Mouse (Mus musculus) forebrain, embryonic 10.5 days (tissue): ENCODE data around the gene Rab8b. TPM values are rescaled to one million over a fixed set of nuclear protein-coding genes. Genes with fewer than 3 reads are reported as not detected.

Experiments
- DNase-seq: peaks from one replicate; pipeline ENCODE4 v3.0.0-alpha.2; 2017; ENCODE audit warnings: low spot score; ENCODE audit errors: extremely low spot score
- H3K27ac ChIP-seq: fragments of 300-500 bp; sonication (generic); 2 replicates; pipeline ENCODE4 v1.5.1; 2016; ENCODE audit warnings: mild to moderate bottlenecking
- H3K27me3 ChIP-seq: fragments of 300-500 bp; sonication (generic); 2 replicates; pipeline ENCODE4 v1.6.1; 2016; ENCODE audit warnings: mild to moderate bottlenecking; ENCODE audit not compliant: poor library complexity, severe bottlenecking
- H3K36me3 ChIP-seq: fragments of 300-500 bp; sonication (generic); replicated peaks from 2 replicates; pipeline ENCODE4 v1.6.1; 2016; ENCODE audit warnings: mild to moderate bottlenecking, moderate library complexity
- H3K4me1 ChIP-seq: fragments of 300-500 bp; sonication (generic); 2 replicates; pipeline ENCODE4 v1.6.1; 2016
- H3K4me3 ChIP-seq: fragments of 300-500 bp; sonication (generic); 2 replicates; pipeline ENCODE4 v1.5.1; 2016; ENCODE audit warnings: mild to moderate bottlenecking, moderate library complexity
- H3K9me3 ChIP-seq: fragments of 300-500 bp; sonication (generic); 2 replicates; pipeline ENCODE4 v1.6.1; 2016; ENCODE audit warnings: mild to moderate bottlenecking, moderate library complexity
- WGBS: fragments of 180-500 bp; shearing (Covaris S2); methylation state at CpG from one replicate; pipeline ENCODE4 v1.1.7; 2016; 5-methylcytosine and 5-hydroxymethylcytosine counted together
- polyA plus RNA-seq: library from polyadenylated mRNA; unstranded; fragments of >200 nt; fragmentation: Nextera tagmentation; extraction: Ambion mirVana; gene quantifications from 2 replicates; pipeline ENCODE4 v1.2.1, GENCODE M21; 2016

Rab8b gene
- polyA plus RNA-seq, 1 experiment from 2014 or later: 34.0 TPM

DNA sequence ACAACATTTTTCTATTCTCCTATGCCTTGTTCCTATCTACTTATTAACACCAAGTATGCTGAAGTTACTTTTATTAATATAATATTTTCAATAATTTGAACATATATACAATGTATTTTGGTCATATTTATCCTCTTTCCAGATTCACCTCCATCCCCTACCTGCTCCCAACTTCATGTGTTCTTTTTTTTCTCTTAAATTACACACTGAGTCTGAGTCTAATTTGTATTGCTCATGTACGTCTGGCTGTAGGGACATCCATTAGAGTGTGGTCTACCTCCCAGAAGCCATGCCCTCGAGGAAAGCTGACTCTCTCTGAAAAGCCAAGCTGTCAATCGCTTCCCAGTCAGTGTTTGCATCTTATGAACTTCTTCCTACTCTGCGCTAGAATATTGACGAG, 122.7 kb downstream of the Rab8b start, which contains the start of gene Gm10647:
Gene Gm10647, plus strand, starts transcription at position 301 of the 400 bp plus-strand sequence.
- WGBS: 79% methylated on average over 5 of the region's 5 CpGs
- Histone ChIP-seq H3K36me3 (no peaks in the 10 kb centered on the region), H3K27me3 (peaks cover 21% of the 10 kb centered on the region), H3K27ac (peak within 1 kb of the TSS; percentile 89), H3K4me1 (peaks cover 22% of the 10 kb centered on the region), H3K9me3 (no peaks in the 10 kb centered on the region), H3K4me3 (peak within 1 kb of the TSS; percentile 67)
- no peak for DNase-seq

DNA sequence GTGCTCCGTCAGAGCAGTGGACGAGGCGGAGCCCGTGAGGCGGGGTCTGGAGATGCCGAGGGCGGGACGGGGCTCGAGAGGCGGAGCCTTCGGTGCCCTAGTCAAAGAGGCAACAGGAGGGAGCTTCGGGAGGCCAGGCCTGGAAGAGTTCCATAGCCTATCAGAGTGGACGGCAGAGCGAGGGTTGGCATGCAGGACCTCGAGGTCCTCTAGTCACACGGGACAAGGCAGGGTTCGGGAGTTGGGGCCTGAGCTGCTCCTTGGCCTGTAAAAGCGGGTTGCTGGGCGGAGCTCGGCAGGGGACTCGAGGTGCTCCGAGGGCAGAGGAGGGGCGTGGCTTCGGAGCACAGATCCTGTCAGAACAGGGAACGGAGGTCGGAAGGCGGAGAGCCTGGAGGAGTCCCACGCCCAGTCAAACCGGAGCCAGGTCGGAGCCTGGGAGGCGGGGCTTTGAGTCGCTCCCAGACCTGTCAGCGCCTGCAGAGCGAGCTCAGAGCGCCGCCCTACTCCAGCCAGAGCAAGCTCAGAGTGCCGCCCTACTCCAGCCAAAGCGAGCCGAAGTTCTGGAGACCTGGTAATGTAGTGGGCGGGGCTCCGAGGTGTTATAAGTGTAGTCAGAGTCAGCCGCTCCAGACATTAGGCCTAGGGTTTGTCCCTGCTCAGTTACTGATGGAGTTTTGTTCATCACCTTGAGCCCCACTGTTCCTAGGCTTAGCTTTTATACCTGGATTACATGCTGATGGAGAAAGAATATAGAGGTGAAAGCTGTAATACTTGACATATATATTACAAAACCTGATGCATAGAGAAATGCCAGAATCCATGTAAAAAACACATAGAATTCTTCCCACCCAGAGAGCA, 123.8 kb downstream of the Rab8b start, which contains the start of gene Aph1b:
Gene Aph1b, minus strand, starts transcription at position 27 of the 861 bp plus-strand sequence.
- peak within 1 kb of the TSS; percentile 89 for H3K27ac ChIP-seq
- H3K9me3 ChIP-seq: no peaks in the 10 kb centered on the region
- peak within 1 kb of the TSS; percentile 67 for H3K4me3 ChIP-seq
- WGBS: under 1% methylated on average over 42 of the region's 42 CpGs
- H3K36me3 ChIP-seq: no peaks in the 10 kb centered on the region
- H3K27me3 ChIP-seq: peaks cover 17% of the 10 kb centered on the region
- peaks cover 19% of the 10 kb centered on the region for H3K4me1 ChIP-seq
- peak; percentile 98 for DNase-seq

DNA sequence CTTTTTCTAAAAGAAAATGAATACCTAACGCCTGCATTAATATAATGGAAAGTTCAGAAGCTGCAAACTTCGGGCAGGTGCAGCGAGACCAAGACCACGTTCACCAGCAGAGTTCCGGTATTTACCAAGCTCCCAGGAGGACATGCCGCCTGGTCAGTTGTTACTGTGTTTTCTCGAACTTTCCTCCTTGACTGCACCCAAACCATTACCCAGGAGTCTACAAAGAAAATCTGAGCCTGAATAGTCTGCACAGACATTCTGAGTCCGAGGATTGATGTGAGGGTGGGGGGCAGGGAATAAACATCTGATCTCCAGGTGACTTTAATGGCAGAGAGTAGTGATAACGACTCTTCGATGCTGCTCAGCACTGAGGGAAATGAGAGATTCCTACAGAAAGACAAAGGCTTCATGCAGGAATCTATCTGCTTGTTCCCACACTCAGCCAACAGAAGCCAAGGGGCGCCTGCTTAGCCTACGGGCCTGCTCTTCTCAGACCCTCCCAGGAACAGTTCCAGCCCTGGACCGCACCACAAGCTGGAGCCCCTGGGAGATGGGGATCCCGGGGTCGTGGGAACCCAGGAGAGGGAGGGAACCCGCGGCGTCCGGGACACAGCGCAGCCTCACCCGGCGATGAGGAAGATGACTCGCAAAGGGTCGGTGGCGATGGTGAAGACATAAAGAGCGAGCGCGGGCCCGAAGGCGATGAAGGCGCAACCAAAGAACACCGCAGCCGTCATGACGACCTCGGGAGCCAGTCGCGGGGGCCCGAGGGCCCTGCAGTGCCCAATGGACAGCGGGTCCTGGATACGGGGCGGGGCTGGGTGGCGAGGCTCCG, 124.6 kb downstream of the Rab8b start:
- Histone ChIP-seq H3K9me3 (no peaks in the 10 kb centered on the region), H3K4me3 (peak overlapping the region; percentile 67), H3K36me3 (peaks cover 6% of the 10 kb centered on the region), H3K27ac (peak overlapping the region; percentile 89), H3K27me3 (peaks cover 17% of the 10 kb centered on the region), H3K4me1 (peaks cover 19% of the 10 kb centered on the region)
- no peak for DNase-seq
- 2% methylated on average over 43 of the region's 43 CpGs for WGBS

Other genes starting within 250 kb of the Rab8b start
- gene Car12, start 206.0 kb downstream of the Rab8b start, polyA plus RNA-seq: 6.8 and 7.4 TPM in 2 replicates
- 10.1 and 11.9 TPM in 2 replicates for gene Aph1b, start 124.2 kb downstream of the Rab8b start, polyA plus RNA-seq
- gene Gm10647, start 122.6 kb downstream of the Rab8b start, polyA plus RNA-seq: 0.36 and 0.46 TPM in 2 replicates
- 1.00 and 1.5 TPM in 2 replicates for gene Aph1c, start 85.0 kb downstream of the Rab8b start, polyA plus RNA-seq
- gene Rps27l, start 26.4 kb upstream of the Rab8b start, polyA plus RNA-seq: 818 and 845 TPM in 2 replicates
- gene Lactb, start 55.8 kb upstream of the Rab8b start, polyA plus RNA-seq: 9.2 and 9.6 TPM in 2 replicates
- gene Tpm1, start 129.7 kb upstream of the Rab8b start, polyA plus RNA-seq: 334 and 342 TPM in 2 replicates